Mouse (Mus musculus) regulatory T cell (primary cell): ENCODE data around the gene A230050P20Rik.
"Not testable (repeated sequence)": the region's sequence is repeated elsewhere in the genome, so short reads cannot be mapped to it uniquely, and the experiment has no call there.

Experiments used
- in situ Hi-C: fragments of 300-600 bp; cut with MboI, MseI; formaldehyde crosslinking; loops from one replicate; pipeline ENCODE4 v1.15.1; 2025; ENCODE audit warnings: high pct_unique_total_duplicates

The A230050P20Rik gene

DNA sequence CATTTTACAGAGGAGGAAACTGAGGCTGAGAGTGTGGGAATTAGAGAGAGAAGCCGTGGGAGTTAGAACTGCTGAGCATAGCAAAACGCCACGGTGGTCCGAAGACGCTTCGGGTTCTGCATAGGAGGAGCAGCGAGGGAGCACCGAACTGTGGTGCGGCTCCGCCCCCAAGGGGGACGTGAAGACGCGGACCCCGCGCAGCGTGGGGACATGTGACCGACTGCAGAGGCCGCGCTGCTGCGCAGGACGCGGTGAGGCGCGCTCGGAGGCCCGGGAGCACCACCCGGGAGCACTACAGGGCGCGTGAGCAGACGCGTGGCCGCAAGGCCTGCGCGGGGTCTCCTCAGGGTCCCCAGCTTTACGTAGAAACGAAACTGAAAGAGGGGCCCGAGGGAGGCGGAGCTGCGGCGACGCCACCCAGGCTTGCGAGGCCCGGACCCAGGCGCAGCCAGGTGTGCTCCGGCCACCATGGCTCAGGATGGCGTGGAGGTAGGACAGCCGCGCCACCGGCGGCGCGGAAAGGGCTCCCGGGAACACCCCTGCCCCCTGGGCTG lies at the start of gene A230050P20Rik:
TSS of gene A230050P20Rik (plus strand) at position 195 of the 554 bp plus-strand sequence.
- in situ Hi-C loops = no loop called here

GRCm38 (mm10) chr9:20820001-20820400 lies 48.4 kb upstream of the A230050P20Rik start:
- in situ Hi-C loops = no loop called here

- in situ Hi-C loops = no loop called here
These were observed 45.6 kb upstream of the A230050P20Rik start for GRCm38 (mm10) chr9:20822821-20823220.

- in situ Hi-C loops = no loop called here
These were observed 42.7 kb upstream of the A230050P20Rik start for GRCm38 (mm10) chr9:20825781-20826180.

GRCm38 (mm10) chr9:20828127-20828526 lies 40.3 kb upstream of the A230050P20Rik start:
- in situ Hi-C loops = no loop called here

- in situ Hi-C loops = no loop called here
These were observed 37.4 kb upstream of the A230050P20Rik start for GRCm38 (mm10) chr9:20830901-20831643.

DNA sequence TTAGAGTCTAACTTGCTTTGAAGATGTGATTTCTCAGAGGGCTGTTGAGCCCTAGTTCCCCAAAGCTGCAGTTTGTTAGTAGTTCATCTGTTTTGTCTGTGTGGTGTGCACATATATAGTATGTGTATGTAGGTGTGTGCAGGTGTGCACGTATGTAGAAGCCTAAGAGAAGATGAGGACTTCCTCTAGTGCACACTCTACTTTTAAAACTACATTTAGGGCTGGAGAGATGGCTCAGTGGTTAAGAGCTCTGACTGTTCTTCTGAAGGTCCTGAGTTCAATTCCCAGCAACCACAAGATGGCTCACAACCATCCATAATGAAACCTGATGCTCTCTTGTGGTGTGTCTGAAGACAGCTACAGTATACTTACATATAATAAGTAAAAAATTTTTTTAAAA lies 33.6 kb upstream of the A230050P20Rik start:
- in situ Hi-C loops = no loop called here

- in situ Hi-C loops = not testable (repeated sequence)
These were observed 32.9 kb upstream of the A230050P20Rik start for GRCm38 (mm10) chr9:20835431-20835954.

GRCm38 (mm10) chr9:20837184-20837947 lies 31.1 kb upstream of the A230050P20Rik start:
- in situ Hi-C loops = no loop called here

- in situ Hi-C loops = no loop called here
These were observed 29.5 kb upstream of the A230050P20Rik start for GRCm38 (mm10) chr9:20838931-20839330.

DNA sequence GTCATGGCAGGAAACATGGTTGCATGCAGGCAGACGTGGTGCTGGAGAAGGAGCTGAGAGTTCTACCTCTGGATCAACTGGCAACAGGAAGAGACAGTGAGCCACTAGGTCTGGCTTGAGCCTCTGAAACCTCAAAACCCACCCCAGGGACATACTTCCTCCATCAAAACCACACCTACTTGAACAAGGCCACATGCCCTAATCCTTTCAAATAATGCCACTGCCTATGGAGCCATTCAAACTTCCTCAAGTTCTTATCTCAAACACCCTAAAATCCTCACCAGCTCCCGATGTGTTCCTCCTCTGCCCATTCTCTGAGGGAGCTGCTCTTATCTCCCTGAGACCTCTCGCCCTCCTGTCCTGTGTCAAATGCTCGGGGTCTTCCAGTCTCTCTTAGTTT lies 26.2 kb upstream of the A230050P20Rik start:
- in situ Hi-C loops = no loop called here

- in situ Hi-C loops = no loop called here
These were observed 25.8 kb upstream of the A230050P20Rik start for GRCm38 (mm10) chr9:20842670-20843069.

DNA sequence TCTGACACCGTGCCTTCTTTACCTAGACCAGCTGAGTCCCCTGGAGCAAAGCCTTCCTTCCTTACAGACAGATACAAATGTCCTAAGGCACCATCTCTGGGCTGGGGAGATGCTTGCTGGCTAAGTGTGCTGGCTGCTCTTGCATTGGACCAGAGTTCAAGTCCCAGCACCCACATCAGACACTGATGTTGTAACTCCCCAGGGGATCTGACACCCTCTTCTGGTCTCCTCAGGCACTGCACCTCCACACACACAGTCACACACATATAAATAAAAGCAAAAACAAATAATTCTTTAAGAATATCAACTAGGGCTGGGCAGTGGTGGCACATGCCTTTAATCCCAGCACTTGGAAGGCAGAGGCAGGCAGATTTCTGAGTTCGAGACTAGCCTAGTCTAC lies 18.3 kb upstream of the A230050P20Rik start:
- in situ Hi-C loops = no loop called here

DNA sequence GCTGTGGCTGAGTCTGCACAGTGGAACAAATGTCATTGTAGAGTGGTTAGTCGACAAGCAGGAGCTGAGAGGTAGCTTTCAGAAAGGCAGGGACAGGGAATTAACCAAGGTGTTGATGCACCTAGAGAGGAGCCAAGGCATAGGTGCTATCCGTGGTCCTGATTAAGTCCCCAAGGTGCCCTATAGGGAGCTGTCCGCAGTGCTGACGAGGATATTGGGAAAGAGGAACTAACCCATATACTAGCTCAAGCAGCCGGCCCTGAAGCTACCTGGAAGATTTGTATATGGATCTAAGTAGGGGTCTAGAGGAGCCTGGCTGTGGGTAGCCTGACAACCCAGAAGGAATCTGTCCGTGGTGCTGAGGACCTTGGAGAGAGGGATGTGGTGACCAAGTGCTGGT lies 11.3 kb upstream of the A230050P20Rik start:
- in situ Hi-C loops = no loop called here

GRCm38 (mm10) chr9:20859926-20860325 lies 8.5 kb upstream of the A230050P20Rik start:
- in situ Hi-C loops = no loop called here

DNA sequence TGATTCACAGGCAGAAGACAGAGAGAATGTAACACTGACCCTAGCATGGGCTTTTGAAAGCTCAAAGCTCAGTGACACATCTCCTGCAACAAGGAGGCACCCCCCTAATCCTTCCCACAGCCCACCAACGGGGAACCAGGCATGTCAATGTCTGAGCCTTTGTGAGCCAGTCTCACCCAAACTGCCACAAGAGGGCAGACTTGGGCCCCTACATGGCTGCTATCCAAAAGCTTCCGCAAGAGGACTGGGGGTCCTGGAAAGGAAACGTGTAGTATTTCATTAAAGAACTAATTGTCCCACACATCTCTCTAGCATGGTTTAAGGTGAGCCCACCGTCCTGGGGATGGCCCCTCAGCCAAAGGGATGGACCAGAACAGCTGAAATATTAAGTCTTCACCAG lies 6.6 kb upstream of the A230050P20Rik start:
- in situ Hi-C loops = no loop called here

GRCm38 (mm10) chr9:20862225-20862624 lies 6.2 kb upstream of the A230050P20Rik start:
- in situ Hi-C loops = no loop called here

GRCm38 (mm10) chr9:20866879-20867278 lies 1.6 kb upstream of the A230050P20Rik start:
- in situ Hi-C loops = no loop called here

GRCm38 (mm10) chr9:20869246-20869645 lies 804 bp downstream of the A230050P20Rik start:
- in situ Hi-C loops = no loop called here

- in situ Hi-C loops = no loop called here
These were observed 2.0 kb downstream of the A230050P20Rik start for GRCm38 (mm10) chr9:20870211-20871173.

DNA sequence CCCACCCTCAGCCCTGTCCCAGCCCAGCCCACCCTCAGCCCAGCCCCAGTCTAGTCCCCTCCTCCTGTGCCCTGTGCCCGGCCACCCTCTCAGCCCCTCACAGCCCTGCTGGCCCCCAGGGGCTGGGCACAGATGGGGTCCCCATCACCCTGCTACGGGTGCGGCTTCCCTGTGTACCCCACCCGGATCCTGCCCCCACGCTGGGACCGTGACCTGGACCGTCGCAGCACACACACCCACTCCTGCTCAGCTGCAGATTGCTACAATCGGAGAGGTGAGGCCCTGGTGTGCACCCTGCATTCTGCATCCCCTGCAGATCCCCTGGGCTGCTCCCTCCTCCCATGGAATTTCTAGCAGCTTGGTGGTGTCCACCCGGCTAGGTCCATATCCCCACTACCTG lies 4.5 kb downstream of the A230050P20Rik start:
- in situ Hi-C loops = no loop called here
